Mouse (Mus musculus): ENCODE data around the gene Tcf7. TPM values are rescaled to one million over a fixed set of nuclear protein-coding genes. Genes with fewer than 3 reads are reported as not detected.

The Tcf7 gene
- polyA plus RNA-seq (2017; shearing (Covaris generic)) = 302 TPM

DNA sequence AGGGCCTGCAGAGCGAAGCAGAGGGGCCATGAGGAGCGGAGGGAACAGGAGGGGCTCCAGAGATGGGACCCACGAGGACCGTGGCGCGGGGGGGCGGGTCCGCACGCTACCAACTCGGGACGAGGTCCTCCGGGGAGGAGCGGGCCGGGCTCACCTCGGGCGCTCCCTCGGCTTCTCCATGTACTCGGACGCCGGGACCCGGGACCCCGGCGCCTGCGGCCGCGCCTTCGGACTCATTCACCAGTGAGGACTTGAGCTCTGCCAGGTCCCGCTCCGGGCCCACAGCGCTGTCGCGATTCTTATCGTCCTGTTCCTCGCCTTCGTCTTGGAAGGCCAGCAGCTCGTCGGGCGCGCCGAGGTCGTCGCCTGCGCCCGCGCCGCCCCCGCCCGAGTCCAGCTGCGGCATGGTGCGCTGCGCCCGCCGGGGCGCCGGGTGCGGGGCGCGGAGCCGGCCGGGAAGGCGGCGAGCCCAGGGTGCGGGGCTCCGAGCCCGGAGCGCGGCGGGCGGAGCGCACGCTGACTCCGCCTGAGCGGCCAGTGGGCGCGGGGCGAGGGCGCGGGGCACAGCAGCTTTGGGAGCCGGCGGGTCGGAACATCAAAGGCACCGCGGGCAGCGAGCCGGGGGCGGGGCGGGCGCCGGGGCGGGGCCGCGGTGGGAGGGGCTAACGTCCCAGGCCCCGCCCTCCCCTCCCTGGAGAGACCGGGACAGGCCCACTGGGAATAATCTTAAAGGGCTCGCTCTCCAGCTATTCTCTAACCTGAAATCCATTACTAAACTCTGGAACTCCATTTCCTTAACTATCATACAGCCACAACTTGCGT is at the start of gene Tcf7:
Gene Tcf7, minus strand, starts transcription at position 241 of the 822 bp plus-strand sequence.

DNA sequence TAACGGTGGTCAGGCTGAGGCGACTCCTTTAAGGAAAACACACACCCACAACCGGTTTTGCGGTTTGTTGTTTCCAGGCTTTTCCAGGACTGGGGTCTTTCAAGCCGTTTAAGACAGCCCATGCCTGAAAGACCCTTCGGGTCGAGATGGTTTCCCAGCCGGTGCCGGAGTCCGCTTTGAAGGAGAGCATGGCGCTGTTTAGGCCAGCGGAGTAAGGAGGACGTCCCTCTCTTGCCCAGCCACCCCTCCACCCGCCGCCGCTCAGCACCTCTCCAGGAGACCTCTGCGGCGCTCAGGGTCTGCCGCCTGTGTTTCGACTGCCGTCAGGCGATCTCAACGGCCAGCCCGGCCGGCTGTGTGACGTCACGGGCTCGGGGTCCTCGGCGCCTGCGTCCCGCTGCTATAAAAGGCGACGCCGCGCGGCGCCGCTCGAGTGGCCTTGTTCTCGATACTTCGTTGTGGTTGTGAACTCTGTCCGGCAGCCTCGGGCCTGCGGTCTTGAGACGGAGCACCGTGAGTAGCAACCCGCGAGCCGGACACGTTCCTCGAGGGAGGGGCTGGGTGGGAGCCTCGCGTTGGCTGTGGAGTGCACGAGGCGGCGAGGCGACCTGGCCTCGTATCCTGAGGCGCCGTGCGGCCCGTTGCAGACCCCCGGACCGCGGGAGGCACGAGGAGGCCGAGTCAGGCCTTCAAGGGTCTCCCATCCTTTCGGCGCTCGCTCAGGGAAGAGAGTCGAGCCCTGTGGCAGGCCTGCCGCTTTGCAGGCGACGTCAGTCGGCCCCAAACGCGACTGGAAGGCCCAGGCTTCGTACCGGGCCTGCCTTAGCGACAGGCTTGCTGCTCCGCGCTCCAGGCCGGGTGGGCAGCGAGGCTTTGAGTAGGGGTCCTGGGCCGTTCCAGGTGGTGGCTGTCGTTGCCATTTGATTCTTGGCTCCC is 50.9 kb downstream of the Tcf7 start, which contains the start of gene Skp1a:
Gene Skp1a, plus strand, starts transcription at position 390 of the 936 bp plus-strand sequence.

DNA sequence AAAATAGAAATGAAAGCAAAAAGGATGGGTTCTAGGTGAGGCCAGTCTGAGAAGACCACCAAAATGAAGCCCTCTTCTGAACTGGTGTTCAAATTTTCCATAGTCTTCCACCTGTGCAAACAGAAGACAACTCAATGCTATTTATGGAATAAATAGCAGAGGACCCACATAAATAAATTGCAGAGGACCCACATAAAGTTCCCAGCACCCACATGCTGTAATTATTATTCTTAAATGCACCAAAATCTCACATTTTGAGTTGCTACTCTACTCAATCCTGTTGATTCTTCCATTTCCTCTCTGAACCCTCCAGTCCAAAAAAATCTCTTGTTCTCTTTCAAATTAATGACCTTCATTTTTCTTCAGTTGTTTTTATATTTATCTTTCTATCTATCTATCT is 68.9 kb downstream of the Tcf7 start, which contains the start of gene Olfr1371:
Gene Olfr1371, minus strand, starts transcription at position 101 of the 400 bp plus-strand sequence.

Other genes with a start within 250 kb of the Tcf7 start
- gene Ppp2ca, start 184.3 kb downstream of the Tcf7 start, polyA plus RNA-seq (2017; shearing (Covaris generic)) = 6.3 TPM
- gene Olfr1373, start 137.5 kb downstream of the Tcf7 start, polyA plus RNA-seq (2017; shearing (Covaris generic)) = not detected
- gene Olfr1371, start 69.0 kb downstream of the Tcf7 start, polyA plus RNA-seq (2017; shearing (Covaris generic)) = not detected
- 383 TPM for gene Skp1a, start 51.0 kb downstream of the Tcf7 start, polyA plus RNA-seq (2017; shearing (Covaris generic))
- 103 TPM for gene Vdac1, start 77.8 kb upstream of the Tcf7 start, polyA plus RNA-seq (2017; shearing (Covaris generic))
- 95.9 TPM for gene 9530068E07Rik, start 113.4 kb upstream of the Tcf7 start, polyA plus RNA-seq (2017; shearing (Covaris generic))